Mouse (Mus musculus): Measurements from ENCODE around the gene Colgalt2.

GRCm38 (mm10) chr1:152429805-152430204 lies 30.2 kb downstream of the Colgalt2 start:
- TF ChIP-seq CTCF (conservative IDR thresholded peaks at IDR 0.05; ENCODE audit: insufficient read depth, insufficient read length, low read depth, low read length) (no peak), POLR2A (IDR thresholded peaks at IDR 0.05; ENCODE audit: low read depth, low read length) (no peak)
